Mouse (Mus musculus) CH12.LX (cell line): ENCODE measurements around the gene Cmas. TPM values are rescaled to one million over a fixed set of nuclear protein-coding genes. Genes with fewer than 3 reads are reported as not detected.

Experiments used
- DNase-seq: peaks from one replicate; pipeline ENCODE4 v3.0.0-alpha.2; 2013; ENCODE audit errors: extremely low read depth
- H3K27ac ChIP-seq: 2 replicates; pipeline ENCODE4 v1.5.1; 2012; ENCODE audit warnings: low read depth, mild to moderate bottlenecking, control low read depth, moderate library complexity; ENCODE audit not compliant: insufficient read depth
- H3K27me3 ChIP-seq: replicated peaks from 2 replicates; pipeline ENCODE3; 2012; ENCODE audit warnings: inconsistent platforms
- H3K36me3 ChIP-seq, 2 experiments: replicated peaks in 1 of 2; 2 replicates each; pipeline versions ENCODE3 to v1.6.1; 2012; ENCODE audit warnings: inconsistent platforms in 1 of 2, low read length in 1 of 2, mild to moderate bottlenecking in 1 of 2, mixed read lengths in 1 of 2, moderate library complexity in 1 of 2; ENCODE audit not compliant: control insufficient read depth in 1 of 2, insufficient read depth in 1 of 2
- H3K4me1 ChIP-seq, 2 experiments: 2 replicates each; pipeline ENCODE4 v1.6.1; 2012; ENCODE audit warnings: inconsistent platforms in 1 of 2, moderate library complexity in 1 of 2; ENCODE audit not compliant: insufficient read depth in 2 of 2, control insufficient read depth in 1 of 2
- H3K4me2 ChIP-seq: 2 replicates; pipeline ENCODE4 v1.6.1; 2012; ENCODE audit warnings: low read depth, mild to moderate bottlenecking, control low read depth; ENCODE audit not compliant: poor library complexity, insufficient read depth, severe bottlenecking
- H3K4me3 ChIP-seq, 3 experiments: fragments of 150-350 bp in 1 of 3; sonication (generic) in 1 of 3; replicated peaks in 1 of 3; 2 replicates each; pipeline versions ENCODE3 to v1.5.1; 2011 to 2012; ENCODE audit warnings: low read depth in 2 of 3, low read length in 2 of 3, mild to moderate bottlenecking in 2 of 3, moderate library complexity in 2 of 3, control low read depth in 1 of 3, improper control_type of control experiment in 1 of 3, inconsistent platforms in 1 of 3, mixed read lengths in 1 of 3; ENCODE audit not compliant: poor library complexity in 1 of 3
- H3K79me2 ChIP-seq: replicated peaks from 2 replicates; pipeline ENCODE4 v1.6.1; 2012; ENCODE audit warnings: mild to moderate bottlenecking, moderate library complexity; ENCODE audit not compliant: control insufficient read depth, poor library complexity, insufficient read depth, severe bottlenecking; ENCODE audit errors: extremely low read depth
- H3K9ac ChIP-seq: 2 replicates; pipeline ENCODE4 v1.6.1; 2012; ENCODE audit warnings: low read depth, mild to moderate bottlenecking, control low read depth, moderate library complexity; ENCODE audit not compliant: insufficient read depth
- H3K9me3 ChIP-seq: replicated peaks from 2 replicates; pipeline ENCODE3; 2012; ENCODE audit warnings: low read length, inconsistent platforms, mixed read lengths
- CHD1 ChIP-seq: IDR thresholded peaks from 2 replicates; pipeline ENCODE4 v1.6.1; 2012; ENCODE audit warnings: low read depth, low read length, improper control_type of control experiment, inconsistent platforms
- CTCF ChIP-seq, 2 experiments: IDR thresholded peaks in 1 of 2; conservative IDR thresholded peaks in 1 of 2; 2 replicates each; pipeline ENCODE4 v1.5.1; 2011 to 2012; ENCODE audit warnings: low read depth in 2 of 2, low read length in 2 of 2, improper control_type of control experiment in 1 of 2, inconsistent platforms in 1 of 2, mild to moderate bottlenecking in 1 of 2, moderate library complexity in 1 of 2
- ELF1 ChIP-seq: IDR thresholded peaks from 2 replicates; pipeline ENCODE4 v1.6.1; 2014; ENCODE audit warnings: low read depth, mild to moderate bottlenecking, inconsistent platforms, low read length, improper control_type of control experiment
- GABPA ChIP-seq: IDR thresholded peaks from 2 replicates; pipeline ENCODE4 v1.6.1; 2012; ENCODE audit warnings: low read depth, low read length, improper control_type of control experiment, inconsistent platforms; ENCODE audit not compliant: insufficient replicate concordance
- IRF4 ChIP-seq: IDR thresholded peaks from 2 replicates; pipeline ENCODE4 v1.6.1; 2014; ENCODE audit warnings: low read depth, mild to moderate bottlenecking, inconsistent platforms, low read length, improper control_type of control experiment
- JUN ChIP-seq: IDR thresholded peaks from 2 replicates; pipeline ENCODE4 v1.6.1; 2011; ENCODE audit warnings: low read depth, mild to moderate bottlenecking, low read length, improper control_type of control experiment, moderate library complexity; ENCODE audit not compliant: insufficient read depth
- MYC ChIP-seq: IDR thresholded peaks from 2 replicates; pipeline ENCODE4 v1.6.1; 2011; ENCODE audit warnings: low read depth, mild to moderate bottlenecking, improper control_type of control experiment, low read length
- PAX5 ChIP-seq: IDR thresholded peaks from 2 replicates; pipeline ENCODE4 v1.6.1; 2012; ENCODE audit warnings: low read length, inconsistent platforms, mixed read lengths
- UBTF ChIP-seq: IDR thresholded peaks from 2 replicates; pipeline ENCODE4 v1.6.1; 2012; ENCODE audit warnings: low read depth, mild to moderate bottlenecking, inconsistent platforms, low read length, improper control_type of control experiment, moderate library complexity
- USF1 ChIP-seq: IDR thresholded peaks from 2 replicates; pipeline ENCODE4 v1.6.1; 2014; ENCODE audit warnings: low read depth, mild to moderate bottlenecking, inconsistent platforms, low read length, improper control_type of control experiment
- ZKSCAN1 ChIP-seq: IDR thresholded peaks from 2 replicates; pipeline ENCODE4 v1.6.1; 2012; ENCODE audit warnings: low read depth, inconsistent platforms, low read length, improper control_type of control experiment, borderline replicate concordance
- ZMIZ1 ChIP-seq: IDR thresholded peaks from 2 replicates; pipeline ENCODE4 v1.6.1; 2012; ENCODE audit warnings: low read depth, mild to moderate bottlenecking, inconsistent platforms, low read length, improper control_type of control experiment
- dilution Hi-C: fragments of 300-500 bp; cut with MboI; formaldehyde crosslinking; loops from 2 replicates; pipeline ENCODE4 v1.14.3; 2020; ENCODE audit warnings: low sequenced_read_pairs; ENCODE audit not compliant: extremely low pct_unique_long_range_greater_than_20kb, extremely low pct_ligation_motif_present
- in situ Hi-C: fragments of 300-500 bp; cut with MboI; formaldehyde crosslinking; loops from 3 replicates; pipeline ENCODE4 v1.14.3; 2019; ENCODE audit warnings: low sequenced_read_pairs, low pct_ligation_motif_present, low pct_unique_long_range_greater_than_20kb, mixed read lengths
- polyA plus RNA-seq: library from polyadenylated mRNA; unstranded; fragments of >175 nt; gene quantifications from 2 replicates; pipeline ENCODE4 v1.2.1, GENCODE M21; 2012; ENCODE audit warnings: low read depth; ENCODE audit not compliant: insufficient read length
- total RNA-seq, 2 experiments: library from RNA; depleted of rRNA; stranded (reverse); fragments of 300-350 nt in 1 of 2; fragments of >200 nt in 1 of 2; gene quantifications; 2 replicates each; pipeline ENCODE4 v1.2.3; 2012 to 2014

Cmas gene
- total and polyA plus RNA-seq, 3 experiments: 39.5 to 63.9 (median 62.4) TPM

- peaks cover 1% of the 10 kb centered on the region for H3K27me3 ChIP-seq
- no peak overlapping the region for H3K4me2 ChIP-seq
- dilution Hi-C loops: no loop called here
- in situ Hi-C loops: loop anchor here (25.0 kb wide), 1 partner anchor 1261 kb away; no protein-coding TSS in a partner anchor
- no peak overlapping the region for H3K9ac ChIP-seq
- H3K4me1 ChIP-seq: peaks cover 10 to 23% of the 10 kb centered on the region in 2 experiments
- DNase-seq: no peak
- TF ChIP-seq GABPA (no peak), CTCF (conservative IDR thresholded peaks at IDR 0.05 in 1 of 2, IDR thresholded peaks at IDR 0.05 in 1 of 2; ENCODE audit: low read depth in 2 of 2, low read length in 2 of 2) (no peak), CHD1 (no peak), JUN (no peak), ZMIZ1 (no peak), ZKSCAN1 (no peak), PAX5 (no peak), MYC (no peak), UBTF (no peak), ELF1 (no peak)
- H3K9me3 ChIP-seq: no peaks in the 10 kb centered on the region
- no peaks in the 10 kb centered on the region for H3K79me2 ChIP-seq
- no peak overlapping the region for H3K4me3 ChIP-seq
- H3K27ac ChIP-seq: no peak overlapping the region
- no peaks in the 10 kb centered on the region for H3K36me3 ChIP-seq
Observed at GRCm38 (mm10) chr6:142748057-142748708, 8.3 kb upstream of the Cmas start.

- TF ChIP-seq USF1 (no peak), IRF4 (no peak)
- in situ Hi-C loops (no loop called here), dilution Hi-C loops (no loop called here)
- Histone ChIP-seq H3K79me2 (no peaks in the 10 kb centered on the region), H3K36me3 (no peaks in the 10 kb centered on the region), H3K4me1 (peaks cover 10 to 26% of the 10 kb centered on the region in 2 experiments), H3K4me3 (no peak overlapping the region), H3K4me2 (no peak overlapping the region), H3K9ac (no peak overlapping the region), H3K27me3 (peaks cover 22% of the 10 kb centered on the region), H3K27ac (no peak overlapping the region), H3K9me3 (no peaks in the 10 kb centered on the region)
- no peak for DNase-seq
Observed at GRCm38 (mm10) chr6:142751365-142751764, 5.1 kb upstream of the Cmas start.
